Mouse (Mus musculus): ENCODE measurements at regions not wholly inside any gene's neighbourhood (a gene's known extent, or its start where the extent isn't known, plus 50 kb on each side); places are given as distances from the start of the nearest gene placed in this dataset.

DNA sequence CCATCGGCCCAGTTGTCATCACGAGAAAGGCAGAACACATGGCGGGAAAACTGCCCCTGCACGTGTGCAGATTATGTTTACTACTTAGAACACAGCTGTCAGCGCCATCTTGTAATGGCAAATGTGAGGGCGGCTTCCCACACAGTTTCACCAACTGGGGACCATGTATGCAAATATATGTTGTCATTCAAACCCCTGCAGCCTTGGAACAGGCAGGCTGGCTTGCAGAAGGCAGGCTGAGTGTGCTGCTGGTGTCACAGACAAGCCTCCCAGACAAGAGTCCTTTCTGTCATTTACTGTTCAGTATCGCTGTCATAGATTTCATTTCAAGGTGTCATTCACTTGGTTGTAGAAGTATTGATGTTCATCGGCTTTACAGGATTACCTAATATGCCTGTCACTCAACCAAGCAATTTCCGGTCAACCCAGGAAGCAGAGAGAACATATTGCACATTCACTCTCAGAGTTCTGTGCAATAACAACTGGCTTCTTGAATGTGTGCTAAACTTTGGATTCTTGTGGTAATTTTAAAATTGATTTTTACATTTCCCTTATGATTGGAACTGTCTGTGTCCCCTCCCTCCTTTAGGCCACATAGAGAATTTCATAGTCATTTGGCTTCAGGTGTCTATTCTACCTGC, 202.3 kb downstream of the Gm9733 start:
- TF ChIP-seq POLR2A (IDR thresholded peaks at IDR 0.05; ENCODE audit: control insufficient read depth, low read depth, low read length) (no peak), CTCF (IDR thresholded peaks at IDR 0.05; ENCODE audit: control insufficient read depth, insufficient read depth, insufficient replicate concordance, low read depth, low read length) (no peak)

Measured in testis, adult 2 months (tissue).